Comparison of ENCODE assay signal across 12 mouse cellular contexts in genomic region chr1:43250281-43250680, GRCm38 (mm10). TPM values are rescaled to one million over a fixed set of nuclear protein-coding genes. Genes with fewer than 3 reads are reported as not detected.
DNase-seq lines count a peak whose midpoint lies in the region; ATAC-seq and TF ChIP-seq lines count a peak whose summit lies in the region.
"Had no signal": no experiment of that assay in that cellular context is flagged by ENCODE, and none has a peak within 500 bp of the region (broad histone marks: within the 10 kb centered on the region; RNA-seq: fewer than 3 reads in every experiment).

No protein-coding gene starts in this region.

- TF ChIP-seq CTCF in heart, adult 2 months (IDR thresholded peaks at IDR 0.05) = no peak

- no peaks in the 10 kb centered on the region for H3K27me3 ChIP-seq in heart, adult 2 months (ENCODE audit: control insufficient read depth, insufficient read depth, low read length)
- H3K27me3 ChIP-seq in hindbrain, embryonic 13.5 days = no peaks in the 10 kb centered on the region
- H3K27me3 ChIP-seq: liver, embryonic 15.5 days had no signal

- no peak overlapping the region for H3K4me2 ChIP-seq in hindbrain, embryonic 13.5 days
- H3K4me2 ChIP-seq: liver, embryonic 15.5 days had no signal

- intact Hi-C loops in heart, adult 2 months (cut with DNase I) = loop anchor here (2.0 kb wide), 1 partner anchor 53 kb away; the partner anchor contains the start of gene Fhl2

- no peaks in the 10 kb centered on the region for H3K9me3 ChIP-seq in hindbrain, embryonic 13.5 days
- H3K9me3 ChIP-seq: G1E; hindbrain, embryonic 10.5 days; liver, embryonic 15.5 days had no signal

- peak overlapping the region; percentile 73 for H3K27ac ChIP-seq in heart, adult 2 months
- no peak overlapping the region for H3K27ac ChIP-seq in hindbrain, embryonic 13.5 days
- H3K27ac ChIP-seq: hindbrain, embryonic 10.5 days; left cerebral cortex, adult 2 months; liver, embryonic 15.5 days had no signal

- TF ChIP-seq POLR2A in heart, adult 2 months (IDR thresholded peaks at IDR 0.05; ENCODE audit: insufficient read depth, low read depth, low read length) = peak; percentile 30; the same call in 1 of the 2 replicates

- H3K36me3 ChIP-seq in heart, adult 2 months (ENCODE audit: control insufficient read depth, insufficient read depth, low read length) = peaks cover 10% of the 10 kb centered on the region
- H3K36me3 ChIP-seq in hindbrain, embryonic 13.5 days = no peaks in the 10 kb centered on the region
- H3K36me3 ChIP-seq: G1E; hindbrain, embryonic 10.5 days; liver, embryonic 15.5 days had no signal

- H3K79me2 ChIP-seq in heart, adult 2 months (replicated peaks; ENCODE audit: control insufficient read depth, insufficient read depth, low read length) = no peaks in the 10 kb centered on the region

- peak; percentile 97 for TF ChIP-seq EP300 in heart, adult 2 months (IDR thresholded peaks at IDR 0.05; ENCODE audit: insufficient read depth, low read depth, low read length)

- peaks cover 3% of the 10 kb centered on the region; the same call in 1 of the 2 replicates for H3K4me1 ChIP-seq in heart, adult 2 months (ENCODE audit: control insufficient read depth, insufficient read depth, low read length)
- no peaks in the 10 kb centered on the region for H3K4me1 ChIP-seq in hindbrain, embryonic 13.5 days (replicated peaks)
- H3K4me1 ChIP-seq: hindbrain, embryonic 10.5 days; liver, embryonic 15.5 days had no signal

- WGBS in heart, adult 2 months = 58% methylated on average over 6 of the region's 6 CpGs
- 72% methylated on average over 6 of the region's 6 CpGs for WGBS in hindbrain, embryonic 13.5 days

- H3K9ac ChIP-seq in heart, adult 2 months (ENCODE audit: low read depth, low read length) = no peak overlapping the region
- no peak overlapping the region for H3K9ac ChIP-seq in hindbrain, embryonic 13.5 days
- H3K9ac ChIP-seq: liver, embryonic 15.5 days had no signal

- ATAC-seq in erythroid progenitor cell, adult 5-6 weeks (replicated peaks; ENCODE audit: low FRiP score, poor library complexity, severe bottlenecking) = no peak
- ATAC-seq in hindbrain, embryonic 13.5 days (ENCODE audit: low FRiP score) = no peak

- no peak overlapping the region for H3K4me3 ChIP-seq in heart, adult 2 months
- no peak overlapping the region for H3K4me3 ChIP-seq in hindbrain, embryonic 13.5 days
- H3K4me3 ChIP-seq: hindbrain, embryonic 10.5 days; left cerebral cortex, adult 2 months; liver, embryonic 15.5 days had no signal

- DNase-seq in adrenal gland, adult 18-20 months (ENCODE audit: low spot score in 2 of 2) = peak; percentile 7 to 37
- no peak for DNase-seq in adrenal gland, postnatal 4 days (ENCODE audit: low spot score in 2 of 2)
- peak; percentile 8 for DNase-seq in lung, postnatal 10 days
- no peak for DNase-seq in lung, postnatal 25 days (ENCODE audit: low spot score)
- peak; percentile 76 to 85 for DNase-seq in heart, adult 2 months
- peak; percentile 77 for DNase-seq in kidney, postnatal 14 days

RNA-seq across cellular contexts. Expression of gene Fhl2, which starts 53.5 kb away (rescaled TPM):
- 10 to 100 TPM; 20.8 to 31.8 TPM for total RNA-seq in adrenal gland, adult 18-20 months (2021)
- 10 to 100 TPM; 31.3 to 36.9 TPM for total RNA-seq in adrenal gland, postnatal 4 days (2021)
- 1,000 to 10,000 TPM; 1,721 to 1,764 TPM for total RNA-seq in heart, adult 2 months (2021)
- polyA plus RNA-seq in heart, adult 2 months (2012; rRNA removed) = 1,853 and 3,161 TPM in 2 replicates
- 1.7 TPM in 1 of 2 replicates, not detected in the other for total RNA-seq in erythroid progenitor cell, adult 5-6 weeks (2015; ENCODE audit: low replicate concordance)
- total RNA-seq in erythroid progenitor cell, adult 5-6 weeks (2017; ENCODE audit: low replicate concordance) = 0.39 TPM in 1 of 2 replicates, not detected in the other
- polyA plus RNA-seq in hindbrain, embryonic 13.5 days (2015; fragmentation: Nextera tagmentation; extraction: Ambion mirVana) = 19.8 and 21.2 TPM in 2 replicates
- polyA plus RNA-seq: G1E had no signal

Comparison
In these comparisons a context has a peak if more than half of its experiments do, and no peak if none do; other contexts are left out.
1. DNase-seq: peak in adrenal gland, adult 18-20 months (2 of 2), lung, postnatal 10 days (single experiment), heart, adult 2 months (2 of 2) and kidney, postnatal 14 days (single experiment); none in adrenal gland, postnatal 4 days (0 of 2) and lung, postnatal 25 days (single experiment).
2. RNA of gene Fhl2, which starts 53.5 kb away (total RNA-seq): 1,721 to 1,764 TPM in heart, adult 2 months; 31.3 to 36.9 TPM in adrenal gland, postnatal 4 days, 20.8 to 31.8 TPM in adrenal gland, adult 18-20 months and 0.39 to 1.7 TPM in erythroid progenitor cell, adult 5-6 weeks; every median in the first group is over 10 times any median in the second.